Comparison of ENCODE assay signal across 8 mouse cellular contexts in the genomic region with DNA sequence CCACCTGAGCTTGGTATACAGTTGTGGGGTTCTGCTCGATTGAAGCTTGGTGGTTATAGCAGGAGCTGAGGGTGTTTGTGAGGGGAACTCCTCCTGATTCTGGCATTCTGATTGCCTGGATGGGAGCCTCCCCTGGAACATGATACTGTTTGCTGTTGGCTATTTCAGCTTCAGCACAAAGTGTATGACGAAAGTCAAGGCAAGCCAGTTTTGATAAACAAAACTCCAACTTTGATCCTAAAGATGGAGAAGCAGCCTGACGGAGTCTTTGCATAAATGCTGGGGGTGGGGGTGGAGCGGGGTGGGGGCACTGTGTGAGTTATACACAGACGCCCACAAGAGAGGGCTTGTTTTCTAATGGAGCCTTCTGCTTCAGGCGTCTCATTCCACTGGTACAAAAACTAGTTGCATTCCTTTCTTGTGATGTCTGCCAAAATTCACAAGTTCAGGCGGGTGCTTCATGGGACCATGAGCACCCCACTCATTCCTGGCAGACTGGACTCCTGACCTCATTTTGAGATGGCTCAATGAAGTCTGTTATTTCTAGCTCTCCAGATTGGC. TPM values are rescaled to one million over a fixed set of nuclear protein-coding genes. Genes with fewer than 3 reads are reported as not detected.
A peak's percentile ranks its signal among the peaks of the same experiment; 100 is the strongest.
DNase-seq lines count a peak whose midpoint lies in the region; ATAC-seq and TF ChIP-seq lines count a peak whose summit lies in the region.

No protein-coding gene starts in this region.

- WGBS in embryonic facial prominence, embryonic 13.5 days: 24% methylated on average over 7 of the region's 7 CpGs
- WGBS in heart, postnatal 0 days: 29% methylated on average over 7 of the region's 7 CpGs
- WGBS in lung, embryonic 15.5 days: 23% methylated on average over 7 of the region's 7 CpGs

- TF ChIP-seq CTCF in heart, postnatal 0 days (IDR thresholded peaks at IDR 0.05; ENCODE audit: low read depth): no peak

- peak; percentile 3 to 47 for DNase-seq in left cerebral cortex, postnatal 14 days (ENCODE audit: low spot score in 2 of 2)
- DNase-seq in left cerebral cortex, adult 11 months (ENCODE audit: low spot score): no peak
- DNase-seq in heart, postnatal 0 days (ENCODE audit: low spot score): peak; percentile 74
- no peak for DNase-seq in thymus, postnatal 4 days
- no peak for DNase-seq in spleen, adult 18-20 months

- peaks cover 11% of the 10 kb centered on the region for H3K4me1 ChIP-seq in embryonic facial prominence, embryonic 13.5 days
- H3K4me1 ChIP-seq in heart, postnatal 0 days (ENCODE audit: control insufficient read depth, insufficient read depth): peaks cover 11% of the 10 kb centered on the region; the same call in 1 of the 2 replicates
- H3K4me1 ChIP-seq in lung, embryonic 15.5 days: peaks cover 4% of the 10 kb centered on the region

- no peaks in the 10 kb centered on the region for H3K27me3 ChIP-seq in embryonic facial prominence, embryonic 13.5 days
- no peaks in the 10 kb centered on the region for H3K27me3 ChIP-seq in heart, postnatal 0 days (ENCODE audit: control insufficient read depth, insufficient read depth, low read length)
- no peaks in the 10 kb centered on the region for H3K27me3 ChIP-seq in lung, embryonic 15.5 days

- no peaks in the 10 kb centered on the region for H3K9me3 ChIP-seq in embryonic facial prominence, embryonic 13.5 days
- no peaks in the 10 kb centered on the region for H3K9me3 ChIP-seq in heart, postnatal 0 days (replicated peaks; ENCODE audit: control insufficient read depth, low read length)
- H3K9me3 ChIP-seq in lung, embryonic 15.5 days: no peaks in the 10 kb centered on the region

- TF ChIP-seq EP300 in heart, postnatal 0 days (IDR thresholded peaks at IDR 0.05; ENCODE audit: low read depth): no peak

- intact Hi-C loops in left cerebral cortex, postnatal 14 days (cut with DNase I): no loop called here

- H3K9ac ChIP-seq in embryonic facial prominence, embryonic 13.5 days: no peak overlapping the region
- no peak overlapping the region for H3K9ac ChIP-seq in heart, postnatal 0 days (replicated peaks; ENCODE audit: low read depth, low read length)
- H3K9ac ChIP-seq in lung, embryonic 15.5 days: no peak overlapping the region

- peak overlapping the region; percentile 52 for H3K27ac ChIP-seq in embryonic facial prominence, embryonic 13.5 days
- peak overlapping the region; percentile 71 for H3K27ac ChIP-seq in heart, postnatal 0 days (ENCODE audit: low read depth)
- H3K27ac ChIP-seq in lung, embryonic 15.5 days: peak overlapping the region; percentile 29; the same call in 1 of the 2 replicates

- peak; percentile 69 for ATAC-seq in embryonic facial prominence, embryonic 13.5 days (ENCODE audit: insufficient number of reproducible peaks, insufficient read depth, low FRiP score, low TSS enrichment, low read depth)
- ATAC-seq in heart, postnatal 0 days (ENCODE audit: insufficient read depth, low read depth): peak; percentile 86
- peak; percentile 59; the same call in 1 of the 2 replicates for ATAC-seq in lung, embryonic 15.5 days (ENCODE audit: borderline replicate concordance, extremely low read depth, low FRiP score, low TSS enrichment)
- ATAC-seq in activated CD4-positive, CD25-positive, alpha-beta regulatory T cell, adult 4 months: no peak

- H3K36me3 ChIP-seq in embryonic facial prominence, embryonic 13.5 days: no peaks in the 10 kb centered on the region
- H3K36me3 ChIP-seq in heart, postnatal 0 days (replicated peaks; ENCODE audit: control insufficient read depth, insufficient read depth, low read length): no peaks in the 10 kb centered on the region
- no peaks in the 10 kb centered on the region for H3K36me3 ChIP-seq in lung, embryonic 15.5 days

- H3K4me2 ChIP-seq in embryonic facial prominence, embryonic 13.5 days: peak overlapping the region; percentile 33
- peak overlapping the region; percentile 32; the same call in 1 of the 2 replicates for H3K4me2 ChIP-seq in heart, postnatal 0 days (ENCODE audit: low read depth, low read length)
- peak overlapping the region; percentile 20; the same call in 1 of the 2 replicates for H3K4me2 ChIP-seq in lung, embryonic 15.5 days

- no peak overlapping the region for H3K4me3 ChIP-seq in embryonic facial prominence, embryonic 13.5 days
- no peak overlapping the region for H3K4me3 ChIP-seq in heart, postnatal 0 days (ENCODE audit: low read depth, low read length)
- no peak overlapping the region for H3K4me3 ChIP-seq in lung, embryonic 15.5 days

RNA-seq across cellular contexts. Expression of gene Ctsl, which starts 30.2 kb away (rescaled TPM):
- total RNA-seq in left cerebral cortex, postnatal 14 days (2021): 100 to 1,000 TPM; 179 to 186 TPM
- polyA plus RNA-seq in embryonic facial prominence, embryonic 13.5 days (2015; fragmentation: Nextera tagmentation; extraction: Ambion mirVana): 174 and 193 TPM in 2 replicates
- total RNA-seq in heart, postnatal 0 days (2014; rRNA removed; ENCODE audit: low replicate concordance): 125 and 153 TPM in 2 replicates
- 227 and 232 TPM in 2 replicates for polyA plus RNA-seq in heart, postnatal 0 days (2015; fragmentation: Nextera tagmentation; extraction: Ambion mirVana)
- 165 and 203 TPM in 2 replicates for polyA plus RNA-seq in lung, embryonic 15.5 days (2015; fragmentation: Nextera tagmentation; extraction: Ambion mirVana)
- 1 to 10 TPM; 3.8 to 4.2 TPM for polyA plus RNA-seq in activated CD4-positive, CD25-positive, alpha-beta regulatory T cell, adult 4 months (2017; shearing (Covaris generic))

RNA-seq across cellular contexts. Expression of gene Cdk20, which starts 31.2 kb away (rescaled TPM):
- 10 to 100 TPM; 10.3 to 11.9 TPM for total RNA-seq in left cerebral cortex, postnatal 14 days (2021)
- polyA plus RNA-seq in embryonic facial prominence, embryonic 13.5 days (2015; fragmentation: Nextera tagmentation; extraction: Ambion mirVana): 15.8 and 16.6 TPM in 2 replicates
- total RNA-seq in heart, postnatal 0 days (2014; rRNA removed; ENCODE audit: low replicate concordance): 1.9 and 16.2 TPM in 2 replicates
- 3.5 and 3.6 TPM in 2 replicates for polyA plus RNA-seq in heart, postnatal 0 days (2015; fragmentation: Nextera tagmentation; extraction: Ambion mirVana)
- polyA plus RNA-seq in lung, embryonic 15.5 days (2015; fragmentation: Nextera tagmentation; extraction: Ambion mirVana): 8.4 and 11.1 TPM in 2 replicates
- polyA plus RNA-seq in activated CD4-positive, CD25-positive, alpha-beta regulatory T cell, adult 4 months (2017; shearing (Covaris generic)): 1 to 10 TPM; 3.7 to 3.8 TPM

Comparison
In these comparisons a context has a peak if more than half of its experiments do, and no peak if none do; other contexts are left out.
1. DNase-seq: peak in left cerebral cortex, postnatal 14 days (2 of 2) and heart, postnatal 0 days (single experiment); none in left cerebral cortex, adult 11 months (single experiment), thymus, postnatal 4 days (single experiment) and spleen, adult 18-20 months (0 of 2).
2. RNA of gene Ctsl, which starts 30.2 kb away (polyA plus RNA-seq): 227 to 232 TPM in heart, postnatal 0 days, 165 to 203 TPM in lung, embryonic 15.5 days and 174 to 193 TPM in embryonic facial prominence, embryonic 13.5 days; 3.8 to 4.2 TPM in activated CD4-positive, CD25-positive, alpha-beta regulatory T cell, adult 4 months; every median in the first group is over 10 times any median in the second.
3. Peak in every context shown above with its lines, with median percentiles within 50 percentile points of each other: H3K27ac ChIP-seq and H3K4me2 ChIP-seq.